Mouse (Mus musculus) adrenal gland, postnatal 25 days (tissue): ENCODE data around the gene Rgs14. TPM values are rescaled to one million over a fixed set of nuclear protein-coding genes. Genes with fewer than 3 reads are reported as not detected.

ENCODE experiments used
- DNase-seq: peaks from one replicate; pipeline ENCODE4 v3.0.0; 2021; ENCODE audit warnings: mixed read lengths
- total RNA-seq: library from RNA; stranded (reverse); gene quantifications from 2 replicates; pipeline ENCODE4 v1.2.3, GENCODE M21; 2021

The Rgs14 gene
- total RNA-seq, 1 experiment from 2014 or later, result 0.70 TPM

- DNase-seq, result peak; percentile 71
Measured at GRCm38 (mm10) chr13:55404853-55405782, 35.6 kb downstream of the Rgs14 start.

DNA sequence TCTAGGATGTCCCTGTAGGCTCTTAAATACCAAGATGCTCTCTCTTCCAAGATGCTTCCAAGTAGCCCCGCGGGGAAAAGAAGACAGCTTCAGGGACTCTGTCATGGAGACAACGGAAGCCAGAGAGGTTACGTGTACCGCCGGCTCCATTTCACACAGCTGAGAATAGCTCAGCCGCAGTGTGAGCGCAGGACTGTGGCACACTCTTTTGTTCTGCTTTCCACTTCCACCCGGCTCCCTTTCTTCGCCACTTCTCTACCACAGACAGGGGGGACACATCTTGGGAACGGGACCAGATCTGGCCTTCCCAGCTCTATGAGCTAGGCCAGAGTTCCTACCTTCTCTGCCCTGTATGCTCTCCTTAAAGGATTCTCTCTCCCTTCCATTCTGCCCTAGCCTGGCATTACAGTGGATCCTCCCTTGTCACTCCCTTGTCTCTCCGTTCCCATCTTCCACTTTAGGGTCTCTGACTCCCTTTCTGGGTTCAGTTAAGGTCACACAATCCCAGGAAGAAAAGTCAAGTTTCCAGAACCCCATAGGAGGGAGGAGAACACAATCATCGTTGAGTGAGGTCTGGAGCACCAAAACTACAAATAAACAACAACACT, 36.4 kb downstream of the Rgs14 start:
- DNase-seq, result no peak

GRCm38 (mm10) chr13:55407341-55407740, 37.8 kb downstream of the Rgs14 start:
- no peak for DNase-seq

- no peak for DNase-seq
Measured at GRCm38 (mm10) chr13:55408546-55409120, 39.1 kb downstream of the Rgs14 start.

DNA sequence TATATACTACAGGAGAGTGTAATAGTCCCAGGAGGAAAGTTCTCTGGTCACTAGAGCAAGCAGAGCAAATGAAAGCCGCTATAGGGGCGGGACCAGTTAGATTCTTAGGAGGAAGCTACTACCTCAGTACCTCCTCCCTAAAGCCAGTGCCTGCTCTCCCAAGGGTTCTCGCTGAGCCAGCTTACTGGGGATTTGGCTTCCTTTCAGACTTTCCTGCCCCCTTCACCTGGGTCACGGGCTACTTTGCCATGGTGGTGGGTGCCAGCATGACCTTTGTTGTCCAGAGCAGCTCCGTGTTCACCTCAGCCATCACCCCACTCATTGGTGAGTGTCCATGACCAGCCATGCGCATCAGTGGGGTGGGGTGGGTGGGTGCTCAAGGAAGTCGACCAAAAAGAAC, 42.3 kb downstream of the Rgs14 start:
- DNase-seq, result no peak

DNA sequence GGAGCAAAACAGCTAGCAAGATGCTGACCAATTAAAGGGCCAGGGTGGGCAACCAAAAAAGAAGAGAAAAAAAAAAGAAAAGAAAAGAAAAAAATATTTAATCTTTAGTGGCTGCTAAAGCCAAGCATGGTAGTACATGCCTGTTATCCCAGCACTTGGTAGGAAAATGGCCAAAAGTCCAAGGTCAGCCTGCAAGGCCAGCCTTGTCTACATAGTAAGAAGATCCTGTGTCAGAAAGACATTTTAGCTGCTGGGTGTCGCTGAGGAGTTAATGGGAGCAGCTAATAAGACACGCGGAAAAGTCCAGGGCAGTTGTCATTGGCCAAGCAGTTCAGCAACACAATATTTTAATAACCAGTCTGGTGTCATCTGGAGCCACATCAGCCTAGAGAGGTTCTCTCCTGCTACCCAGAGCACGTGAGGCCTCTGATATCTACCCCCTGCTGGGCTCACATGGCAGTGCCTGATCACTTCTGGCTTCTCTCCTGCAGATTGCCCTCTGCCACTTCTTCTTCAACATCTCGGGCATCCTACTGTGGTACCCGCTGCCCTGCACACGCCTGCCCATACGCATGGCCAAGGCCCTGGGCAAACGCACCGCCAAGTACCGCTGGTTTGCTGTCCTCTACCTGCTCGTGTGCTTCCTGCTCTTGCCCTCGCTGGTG, 43.2 kb downstream of the Rgs14 start:
- DNase-seq, result no peak

- no peak for DNase-seq
Measured at GRCm38 (mm10) chr13:55413333-55413732, 43.8 kb downstream of the Rgs14 start.

- no peak for DNase-seq
Measured at GRCm38 (mm10) chr13:55414743-55415380, 45.3 kb downstream of the Rgs14 start, which contains the start of gene Pfn3. Gene Pfn3, minus strand, starts transcription at chr13:55415232.

- DNase-seq, result peak; percentile 90
Measured at GRCm38 (mm10) chr13:55418004-55418403, 48.5 kb downstream of the Rgs14 start.

- no peak for DNase-seq
Measured at GRCm38 (mm10) chr13:55419142-55419541, 49.6 kb downstream of the Rgs14 start.

DNA sequence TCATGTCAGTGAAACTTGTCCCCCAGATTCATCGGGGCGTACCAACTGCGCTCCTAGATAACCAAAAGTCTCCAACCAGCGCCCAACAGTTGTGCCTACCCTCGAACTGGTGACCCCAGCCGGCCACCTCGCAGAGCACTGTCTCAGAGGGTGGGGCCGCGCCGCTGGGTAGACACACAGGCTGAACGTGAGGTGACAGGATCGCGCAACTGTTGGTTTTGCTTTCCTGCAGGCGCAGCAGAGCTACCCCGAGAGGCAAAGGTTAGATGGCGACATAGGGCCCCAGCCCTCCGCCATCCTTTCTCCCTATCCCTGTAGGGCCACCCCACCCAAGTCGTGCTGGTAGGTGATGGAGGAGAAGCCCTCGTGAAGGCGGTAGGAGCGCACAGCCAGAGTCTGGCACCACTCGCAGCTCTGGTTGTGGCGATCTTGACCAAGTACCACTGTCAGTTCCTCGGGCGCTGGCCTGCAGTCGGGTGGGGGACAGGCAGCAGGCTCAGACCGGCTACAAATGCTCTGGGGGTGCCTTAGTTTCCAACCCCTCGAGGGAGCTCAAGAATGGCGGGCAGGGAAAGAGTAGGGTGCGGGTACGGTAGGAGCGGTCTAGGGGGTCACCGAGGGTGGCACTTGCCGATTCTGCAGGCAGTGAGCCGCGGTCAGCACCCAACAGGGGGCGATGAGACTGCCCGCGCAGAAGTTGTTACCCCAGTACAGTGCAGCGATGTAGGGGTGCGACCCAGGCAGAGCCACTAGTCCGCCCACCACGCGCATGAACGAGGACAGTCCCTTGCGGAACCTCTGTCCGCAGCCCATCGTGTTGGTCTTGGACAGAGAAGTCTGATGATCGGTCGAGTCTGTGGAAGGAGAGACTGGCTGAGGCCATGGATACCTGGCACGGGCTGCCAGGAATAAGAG, 50.7 kb downstream of the Rgs14 start:
- no peak for DNase-seq

- DNase-seq, result peak; percentile 71
Measured at GRCm38 (mm10) chr13:55420933-55421800, 51.6 kb downstream of the Rgs14 start.

GRCm38 (mm10) chr13:55426613-55427012, 57.1 kb downstream of the Rgs14 start, which contains the start of gene F12:
Gene F12, minus strand, starts transcription at chr13:55426793.
- no peak for DNase-seq

DNA sequence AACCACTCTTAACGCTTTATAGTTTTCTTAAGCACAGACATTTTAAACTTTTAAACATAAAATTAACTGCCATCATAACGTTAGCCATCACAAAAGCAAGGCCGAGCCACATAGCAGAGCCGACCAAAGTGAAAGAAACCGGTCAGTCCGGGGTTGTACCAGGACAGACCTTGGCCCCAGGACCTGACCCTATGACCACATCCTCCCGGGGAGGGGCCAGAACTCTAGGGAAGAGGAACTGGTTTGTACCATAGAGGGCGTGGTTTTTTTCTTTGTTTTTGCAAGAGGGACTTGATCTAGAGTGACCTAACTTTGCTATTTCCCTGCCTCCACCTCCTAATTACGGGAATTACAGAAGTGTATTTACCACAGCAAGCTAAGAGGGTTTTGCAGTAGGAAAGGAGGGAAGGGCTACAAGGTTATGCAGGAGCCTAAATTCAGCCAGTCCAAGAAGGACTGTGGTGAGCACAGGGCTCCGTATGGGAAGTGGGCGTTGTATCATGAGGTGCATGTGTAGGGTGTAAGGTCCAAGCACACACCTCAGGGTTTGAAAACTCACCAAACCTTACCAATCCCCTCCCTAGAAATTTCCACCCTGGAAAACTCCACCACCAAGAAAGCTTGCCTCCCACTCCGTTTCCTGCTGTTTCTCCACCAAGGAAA, 59.8 kb downstream of the Rgs14 start:
- DNase-seq, result peak; percentile 58

DNA sequence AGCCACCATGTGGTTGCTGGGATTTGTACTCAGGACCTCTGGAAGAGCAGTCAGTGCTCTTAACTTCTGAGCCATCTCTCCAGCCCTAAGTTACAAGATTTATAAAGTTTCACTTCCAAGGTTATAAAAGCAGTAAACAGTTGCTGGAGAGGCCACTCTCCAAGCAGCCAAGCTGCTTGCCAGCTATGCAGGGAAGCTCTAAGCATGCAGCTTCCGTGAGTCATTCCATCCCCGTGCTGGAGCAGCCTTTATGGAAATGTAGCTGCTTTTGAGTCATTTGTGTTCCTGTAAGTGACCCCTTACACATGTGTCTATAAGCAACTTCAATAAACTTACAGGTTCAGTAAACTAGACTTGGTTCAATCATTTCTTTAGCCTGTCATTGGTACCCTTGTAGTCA, 61.0 kb downstream of the Rgs14 start:
- DNase-seq, result peak; percentile 46

GRCm38 (mm10) chr13:55431889-55432685, 62.6 kb downstream of the Rgs14 start:
- DNase-seq, result no peak
